Mouse (Mus musculus): ENCODE data around the gene Hoxc4. TPM values are rescaled to one million over a fixed set of nuclear protein-coding genes. Genes with fewer than 3 reads are reported as not detected.

Hoxc4 gene
- total RNA-seq, 4 experiments from 2014 or later = not detected

- DNase-seq (ENCODE audit: low spot score in 2 of 2) = no peak
Observed at GRCm38 (mm10) chr15:103038701-103039480, 20.2 kb downstream of the Hoxc4 start.

- no peak for DNase-seq (ENCODE audit: low spot score in 2 of 2)
Observed at GRCm38 (mm10) chr15:103039609-103040008, 20.9 kb downstream of the Hoxc4 start.

GRCm38 (mm10) chr15:103040601-103041000, 21.9 kb downstream of the Hoxc4 start:
- no peak for DNase-seq (ENCODE audit: low spot score in 2 of 2)

- DNase-seq (ENCODE audit: low spot score in 2 of 2) = no peak
Observed at GRCm38 (mm10) chr15:103041613-103042012, 22.9 kb downstream of the Hoxc4 start.

- DNase-seq (ENCODE audit: low spot score in 2 of 2) = no peak
Observed at GRCm38 (mm10) chr15:103042209-103042608, 23.5 kb downstream of the Hoxc4 start.

- DNase-seq (ENCODE audit: low spot score in 2 of 2) = no peak
Observed at GRCm38 (mm10) chr15:103051670-103052069, 32.9 kb downstream of the Hoxc4 start.

GRCm38 (mm10) chr15:103053210-103053609, 34.5 kb downstream of the Hoxc4 start:
- no peak for DNase-seq (ENCODE audit: low spot score in 2 of 2)

- no peak for DNase-seq (ENCODE audit: low spot score in 2 of 2)
Observed at GRCm38 (mm10) chr15:103056396-103056795, 37.7 kb downstream of the Hoxc4 start.

- no peak for DNase-seq (ENCODE audit: low spot score in 2 of 2)
Observed at GRCm38 (mm10) chr15:103058715-103059114, 40.0 kb downstream of the Hoxc4 start.

GRCm38 (mm10) chr15:103059393-103059992, 40.8 kb downstream of the Hoxc4 start:
- no peak for DNase-seq (ENCODE audit: low spot score in 2 of 2)

GRCm38 (mm10) chr15:103060021-103060340, 41.2 kb downstream of the Hoxc4 start:
- DNase-seq (ENCODE audit: low spot score in 2 of 2) = no peak

GRCm38 (mm10) chr15:103060341-103061130, 41.8 kb downstream of the Hoxc4 start:
- DNase-seq (ENCODE audit: low spot score in 2 of 2) = peak in 1 of 2 experiments; percentile 3

GRCm38 (mm10) chr15:103061131-103061825, 42.5 kb downstream of the Hoxc4 start:
- DNase-seq (ENCODE audit: low spot score in 2 of 2) = peak in 1 of 2 experiments; percentile 9

GRCm38 (mm10) chr15:103061988-103062387, 43.3 kb downstream of the Hoxc4 start:
- no peak for DNase-seq (ENCODE audit: low spot score in 2 of 2)

- DNase-seq (ENCODE audit: low spot score in 2 of 2) = no peak
Observed at GRCm38 (mm10) chr15:103065642-103066041, 46.9 kb downstream of the Hoxc4 start.

GRCm38 (mm10) chr15:103067701-103068100, 49.0 kb downstream of the Hoxc4 start:
- no peak for DNase-seq (ENCODE audit: low spot score in 2 of 2)

- no peak for DNase-seq (ENCODE audit: low spot score in 2 of 2)
Observed at GRCm38 (mm10) chr15:103069173-103069572, 50.4 kb downstream of the Hoxc4 start.

- DNase-seq (ENCODE audit: low spot score in 2 of 2) = no peak
Observed at GRCm38 (mm10) chr15:103071266-103071665, 52.5 kb downstream of the Hoxc4 start.

GRCm38 (mm10) chr15:103074663-103075415, 56.1 kb downstream of the Hoxc4 start:
- DNase-seq (ENCODE audit: low spot score in 2 of 2) = no peak

- no peak for DNase-seq (ENCODE audit: low spot score in 2 of 2)
Observed at GRCm38 (mm10) chr15:103077673-103078072, 58.9 kb downstream of the Hoxc4 start.

- DNase-seq (ENCODE audit: low spot score in 2 of 2) = no peak
Observed at GRCm38 (mm10) chr15:103082622-103083021, 63.9 kb downstream of the Hoxc4 start.

Data from left cerebral cortex, adult 8-10 months (tissue).